Mouse (Mus musculus) MEL (cell line): ENCODE results near the gene Gm47289.

Source experiments
- CTCF ChIP-seq, 3 experiments: IDR thresholded peaks in 2 of 3; conservative IDR thresholded peaks in 1 of 3; 2 replicates each; pipeline ENCODE4 v1.5.1; 2011 to 2012; ENCODE audit warnings: low read length in 3 of 3, low read depth in 2 of 3, mild to moderate bottlenecking in 2 of 3, improper control_type of control experiment in 1 of 3, inconsistent platforms in 1 of 3, mixed read lengths in 1 of 3, moderate library complexity in 1 of 3; ENCODE audit not compliant: control insufficient read depth in 1 of 3, insufficient read depth in 1 of 3, poor library complexity in 1 of 3, severe bottlenecking in 1 of 3
- GABPA ChIP-seq: IDR thresholded peaks from 2 replicates; pipeline ENCODE4 v1.6.1; 2012; ENCODE audit warnings: low read depth, mild to moderate bottlenecking, inconsistent platforms, low read length, improper control_type of control experiment, moderate library complexity
- POLR2A ChIP-seq, 2 experiments: IDR thresholded peaks; 2 replicates each; pipeline ENCODE4 v1.6.1; 2011 to 2012; ENCODE audit warnings: low read length in 2 of 2, mild to moderate bottlenecking in 2 of 2, control low read depth in 1 of 2, improper control_type of control experiment in 1 of 2, low read depth in 1 of 2, moderate library complexity in 1 of 2; ENCODE audit not compliant: control insufficient read depth in 1 of 2, insufficient read depth in 1 of 2, poor library complexity in 1 of 2
- UBTF ChIP-seq: IDR thresholded peaks from 2 replicates; pipeline ENCODE4 v1.6.1; 2012; ENCODE audit warnings: low read depth, mild to moderate bottlenecking, inconsistent platforms, low read length, improper control_type of control experiment, moderate library complexity, borderline replicate concordance; ENCODE audit not compliant: insufficient read depth

- TF ChIP-seq UBTF (no peak), POLR2A (IDR thresholded peaks at IDR 0.05; ENCODE audit: control insufficient read depth in 1 of 2, insufficient read depth in 1 of 2, low read depth in 1 of 2, low read length in 2 of 2, poor library complexity in 1 of 2) (no peak), CTCF (IDR thresholded peaks at IDR 0.05 in 2 of 3, conservative IDR thresholded peaks at IDR 0.05 in 1 of 3; ENCODE audit: control insufficient read depth in 1 of 3, insufficient read depth in 1 of 3, low read depth in 2 of 3, low read length in 3 of 3, poor library complexity in 1 of 3, severe bottlenecking in 1 of 3) (peak; percentile 27 to 81 (median 76); a peak in 5 of 6 replicates), GABPA (no peak)
Measured at GRCm38 (mm10) chr9:119156278-119157201, 2.4 kb upstream of the Gm47289 start, which contains the start of gene Acaa1b.
